ENCODE assay signal across 26 mouse cellular contexts in the genomic region with DNA sequence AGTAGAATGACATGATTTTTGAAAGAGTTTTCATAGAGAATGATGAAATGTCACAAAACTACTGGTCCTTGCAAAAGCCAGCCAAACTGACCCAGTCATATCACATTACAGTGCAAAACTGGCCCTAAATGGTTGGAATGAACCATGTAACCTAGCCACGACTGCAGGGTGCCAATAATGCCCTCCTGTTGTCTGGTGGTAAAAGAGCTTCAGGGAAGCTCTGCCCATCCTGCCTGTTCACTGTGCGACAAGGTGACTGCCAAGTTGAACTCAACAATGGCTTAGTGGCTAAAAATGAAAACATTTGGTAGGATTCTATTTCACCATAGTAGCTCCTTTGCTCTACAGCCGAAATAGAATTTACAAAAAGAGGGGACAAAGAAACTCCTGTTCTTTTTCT. TPM values are rescaled to one million over a fixed set of nuclear protein-coding genes. Genes with fewer than 3 reads are reported as not detected.
DNase-seq lines count a peak whose midpoint lies in the region; TF ChIP-seq lines count a peak whose summit lies in the region.
"Had no signal": no experiment of that assay in that cellular context is flagged by ENCODE, and none has a peak within 500 bp of the region (broad histone marks: within the 10 kb centered on the region; RNA-seq: fewer than 3 reads in every experiment).

No protein-coding gene starts in this region.

- no peak for TF ChIP-seq POLR2A in lung, adult 2 months (IDR thresholded peaks at IDR 0.05; ENCODE audit: borderline replicate concordance, extremely low read depth, low read depth, low read length)

- intact Hi-C loops in left cerebral cortex, postnatal 4 days (cut with DNase I), result no loop called here

- H3K4me1 ChIP-seq in lung, adult 2 months (ENCODE audit: control insufficient read depth, insufficient read depth, low read length), result no peaks in the 10 kb centered on the region
- H3K4me1 ChIP-seq: hindbrain, embryonic 12.5 days; intestine, embryonic 15.5 days had no signal

- TF ChIP-seq CTCF in lung, adult 2 months (IDR thresholded peaks at IDR 0.05; ENCODE audit: insufficient read depth, low read length), result no peak

- 62% methylated on average over 3 of the region's 3 CpGs for WGBS in lung, adult 2 months

- H3K4me3 ChIP-seq in lung, adult 2 months (replicated peaks; ENCODE audit: extremely low read depth, low read depth, low read length), result no peak overlapping the region
- H3K4me3 ChIP-seq: forebrain, embryonic 10.5 days; forebrain, embryonic 15.5 days; heart, adult 2 months; hindbrain, embryonic 12.5 days; hindbrain, embryonic 15.5 days; intestine, embryonic 15.5 days had no signal

- peak; percentile 17 for DNase-seq in left cerebral cortex, postnatal 4 days
- no peak for DNase-seq in left cerebral cortex, adult 11 months (ENCODE audit: low spot score)
- peak; percentile 40 to 64 for DNase-seq in cerebellum, adult 18-20 months
- peak; percentile 58 for DNase-seq in cerebellum, adult 9-10 months
- DNase-seq in cerebellum, postnatal 36 days, result peak; percentile 19 to 32
- no peak for DNase-seq in lung, adult 2 months
- DNase-seq in urinary bladder, postnatal 10 days (ENCODE audit: low spot score), result no peak
- no peak for DNase-seq in heart, adult 9 months (ENCODE audit: low spot score in 2 of 2)
- DNase-seq: adrenal gland, postnatal 10 days; adrenal gland, postnatal 36 days; B cell, adult 2 months; gastrocnemius, postnatal 10 days; gastrocnemius, postnatal 36 days; heart, adult 2 months; kidney, adult 18-20 months; kidney, adult 9 months had no signal

RNA-seq across cellular contexts. Expression of gene Cntn1, which starts 41.1 kb away (rescaled TPM):
- 100 to 1,000 TPM; 285 to 319 TPM for total RNA-seq in left cerebral cortex, postnatal 4 days (2021)
- 1.6 and 2.1 TPM in 2 replicates for polyA plus RNA-seq in lung, adult 2 months (2012; rRNA removed)
- total RNA-seq: CH12.LX; granulocyte monocyte progenitor cell, adult 5-6 weeks; hematopoietic stem cell, adult 5-6 weeks had no signal
- polyA plus RNA-seq: G1E, Patski had no signal

Comparison
In these comparisons a context has a peak if more than half of its experiments do, and no peak if none do; other contexts are left out.
1. DNase-seq: peak in left cerebral cortex, postnatal 4 days (single experiment), cerebellum, adult 18-20 months (2 of 2), cerebellum, adult 9-10 months (single experiment) and cerebellum, postnatal 36 days (2 of 2); none in left cerebral cortex, adult 11 months (single experiment), lung, adult 2 months (single experiment), urinary bladder, postnatal 10 days (single experiment) and heart, adult 9 months (0 of 2).